Mouse (Mus musculus): Measurements from ENCODE around the gene Vgll4. TPM values are rescaled to one million over a fixed set of nuclear protein-coding genes. Genes with fewer than 3 reads are reported as not detected.

Gene Vgll4
- polyA plus RNA-seq, 1 experiment from 2014 or later: 37.9 TPM

- Histone ChIP-seq H3K9ac (no peak overlapping the region), H3K4me2 (replicated peaks) (no peak overlapping the region), H3K4me3 (replicated peaks; ENCODE audit: low read length) (no peak overlapping the region), H3K27ac (no peak overlapping the region), H3K4me1 (replicated peaks; ENCODE audit: control insufficient read depth, insufficient read depth, low read length) (0 out of 2 replicates have a peak, but pooled peaks cover 17% of the 10 kb centered on the region), H3K9me3 (ENCODE audit: control insufficient read depth, low read length) (no peaks in the 10 kb centered on the region), H3K27me3 (ENCODE audit: control insufficient read depth, insufficient read depth, low read length) (no peaks in the 10 kb centered on the region), H3K36me3 (replicated peaks; ENCODE audit: control insufficient read depth, insufficient read depth) (no peaks in the 10 kb centered on the region)
- ATAC-seq (ENCODE audit: low FRiP score): no peak
- no peak for DNase-seq (ENCODE audit: low spot score)
- 86% methylated on average over 9 of the region's 9 CpGs for WGBS
These were observed 139.9 kb downstream of the Vgll4 start for GRCm38 (mm10) chr6:114829660-114830438.

DNA sequence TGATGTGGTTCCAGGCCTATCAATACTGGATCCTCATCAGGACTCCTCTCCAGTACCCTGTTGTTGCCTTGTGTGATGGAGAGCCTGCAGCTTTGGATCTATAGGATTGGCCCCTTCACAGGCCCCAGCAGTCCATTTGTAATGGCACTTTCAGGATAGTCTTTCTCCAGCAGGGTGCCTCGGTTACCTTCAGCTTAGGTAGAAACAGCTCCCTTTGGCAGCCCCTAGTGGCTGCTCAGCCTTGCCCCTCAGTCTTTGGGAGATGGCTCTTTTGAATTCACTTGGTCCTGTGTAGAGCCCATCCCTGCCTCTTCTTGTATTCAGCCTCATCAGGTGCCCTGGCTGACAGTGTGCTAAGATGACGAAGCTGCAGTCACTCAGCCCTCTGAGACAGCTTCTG is 142.9 kb downstream of the Vgll4 start:
- Histone ChIP-seq H3K4me2 (replicated peaks) (no peak overlapping the region), H3K27ac (no peak overlapping the region), H3K9me3 (ENCODE audit: control insufficient read depth, low read length) (no peaks in the 10 kb centered on the region), H3K27me3 (ENCODE audit: control insufficient read depth, insufficient read depth, low read length) (no peaks in the 10 kb centered on the region), H3K4me3 (replicated peaks; ENCODE audit: low read length) (no peak overlapping the region), H3K4me1 (replicated peaks; ENCODE audit: control insufficient read depth, insufficient read depth, low read length) (0 out of 2 replicates have a peak, but pooled peaks cover under 1% of the 10 kb centered on the region), H3K9ac (no peak overlapping the region), H3K36me3 (replicated peaks; ENCODE audit: control insufficient read depth, insufficient read depth) (no peaks in the 10 kb centered on the region)
- 72% methylated on average over 2 of the region's 2 CpGs for WGBS
- ATAC-seq (ENCODE audit: low FRiP score) (no peak), DNase-seq (ENCODE audit: low spot score) (no peak)

DNA sequence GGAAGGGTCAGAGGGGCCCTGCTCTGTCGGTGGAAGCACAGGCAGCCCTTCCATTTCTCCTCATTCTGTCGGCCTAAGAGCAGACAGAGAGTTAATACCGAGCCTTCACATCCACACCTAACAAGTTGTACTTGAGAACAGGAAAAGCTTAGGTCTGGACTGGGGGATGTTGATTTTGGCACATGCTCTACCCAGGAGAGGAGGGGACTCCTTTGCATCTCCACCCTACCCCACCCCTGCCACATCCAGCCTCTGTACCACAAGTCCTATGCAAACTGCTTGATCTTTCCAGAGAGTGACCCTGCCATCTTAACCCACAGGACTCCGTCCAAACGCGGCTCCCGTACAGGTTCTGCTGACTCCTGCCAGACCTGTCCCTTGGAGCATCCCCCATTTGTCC is 148.1 kb downstream of the Vgll4 start:
- WGBS: 90% methylated on average over 7 of the region's 7 CpGs
- ATAC-seq (ENCODE audit: low FRiP score): no peak

DNA sequence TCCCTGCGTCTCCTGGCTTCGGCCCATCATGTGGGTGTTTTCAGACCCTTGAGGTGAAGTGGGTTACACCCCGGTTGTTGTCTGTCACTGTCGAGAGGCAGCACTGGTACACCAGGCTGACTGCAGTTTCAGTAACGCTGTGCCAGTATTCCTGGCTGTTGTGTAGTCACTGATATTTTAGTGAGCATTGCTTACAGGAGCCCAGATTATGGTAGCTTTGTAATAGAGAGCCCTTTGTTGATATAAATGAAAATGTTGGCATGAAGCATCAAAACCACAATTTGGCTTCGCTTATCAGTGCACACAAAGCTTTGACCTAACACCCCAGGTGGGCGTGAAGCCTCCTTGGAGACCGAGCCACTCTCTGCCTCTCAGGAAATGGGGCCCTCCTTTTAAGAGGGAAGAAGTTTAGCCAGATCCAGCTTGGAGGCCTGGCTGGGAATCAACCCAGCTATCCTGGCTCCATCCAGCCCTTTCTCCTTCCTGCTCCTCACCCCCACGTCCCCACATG is 149.8 kb downstream of the Vgll4 start:
- 57% methylated on average over 9 of the region's 9 CpGs for WGBS
- Histone ChIP-seq H3K27ac (no peak overlapping the region), H3K36me3 (replicated peaks; ENCODE audit: control insufficient read depth, insufficient read depth) (no peaks in the 10 kb centered on the region), H3K4me2 (replicated peaks) (no peak overlapping the region), H3K4me3 (replicated peaks; ENCODE audit: low read length) (no peak overlapping the region), H3K9me3 (ENCODE audit: control insufficient read depth, low read length) (no peaks in the 10 kb centered on the region), H3K4me1 (replicated peaks; ENCODE audit: control insufficient read depth, insufficient read depth, low read length) (0 out of 2 replicates have a peak, but pooled peaks cover 2% of the 10 kb centered on the region), H3K9ac (no peak overlapping the region), H3K27me3 (ENCODE audit: control insufficient read depth, insufficient read depth, low read length) (no peaks in the 10 kb centered on the region)
- ATAC-seq (ENCODE audit: low FRiP score) (no peak), DNase-seq (ENCODE audit: low spot score) (no peak)

More for the DNA sequence above, 148.1 kb downstream of the Vgll4 start:
- no peaks in the 10 kb centered on the region for H3K27me3 ChIP-seq (ENCODE audit: control insufficient read depth, insufficient read depth, low read length)
- H3K27ac ChIP-seq: no peak overlapping the region
- H3K4me3 ChIP-seq (replicated peaks; ENCODE audit: low read length): no peak overlapping the region
- H3K9me3 ChIP-seq (ENCODE audit: control insufficient read depth, low read length): no peaks in the 10 kb centered on the region
- no peak for DNase-seq (ENCODE audit: low spot score)
- H3K36me3 ChIP-seq (replicated peaks; ENCODE audit: control insufficient read depth, insufficient read depth): no peaks in the 10 kb centered on the region
- H3K4me1 ChIP-seq (replicated peaks; ENCODE audit: control insufficient read depth, insufficient read depth, low read length): 0 out of 2 replicates have a peak, but pooled peaks cover 2% of the 10 kb centered on the region
- no peak overlapping the region for H3K9ac ChIP-seq
- H3K4me2 ChIP-seq (replicated peaks): no peak overlapping the region

DNA sequence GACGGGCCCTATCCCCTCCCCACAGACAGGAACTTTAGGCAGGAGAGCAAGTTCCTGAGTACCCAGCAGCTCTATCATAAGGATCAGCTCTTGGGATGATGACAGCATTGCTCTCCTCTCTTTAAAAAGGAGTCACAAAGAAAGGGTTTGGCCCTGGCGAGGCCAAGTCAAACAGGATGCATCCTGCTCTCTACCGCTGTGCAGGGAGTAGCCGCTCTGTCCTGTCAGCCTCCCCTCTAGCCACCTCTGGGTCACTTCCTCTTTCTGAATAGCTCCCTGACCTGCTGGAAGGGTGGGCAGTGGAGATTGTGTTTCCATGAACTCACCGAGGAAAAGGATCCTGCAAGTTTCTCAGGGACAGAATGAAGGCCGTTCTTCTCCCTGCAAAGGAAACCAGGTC is 151.3 kb downstream of the Vgll4 start:
- no peaks in the 10 kb centered on the region for H3K36me3 ChIP-seq (replicated peaks; ENCODE audit: control insufficient read depth, insufficient read depth)
- no peak for DNase-seq (ENCODE audit: low spot score)
- H3K4me1 ChIP-seq (replicated peaks; ENCODE audit: control insufficient read depth, insufficient read depth, low read length): 0 out of 2 replicates have a peak, but pooled peaks cover 2% of the 10 kb centered on the region
- no peaks in the 10 kb centered on the region for H3K9me3 ChIP-seq (ENCODE audit: control insufficient read depth, low read length)
- H3K27me3 ChIP-seq (ENCODE audit: control insufficient read depth, insufficient read depth, low read length): no peaks in the 10 kb centered on the region
- no peak for ATAC-seq (ENCODE audit: low FRiP score)
- no peak overlapping the region for H3K4me2 ChIP-seq (replicated peaks)
- H3K27ac ChIP-seq: no peak overlapping the region
- H3K4me3 ChIP-seq (replicated peaks; ENCODE audit: low read length): no peak overlapping the region
- WGBS: 66% methylated on average over 6 of the region's 6 CpGs
- H3K9ac ChIP-seq: no peak overlapping the region

DNA sequence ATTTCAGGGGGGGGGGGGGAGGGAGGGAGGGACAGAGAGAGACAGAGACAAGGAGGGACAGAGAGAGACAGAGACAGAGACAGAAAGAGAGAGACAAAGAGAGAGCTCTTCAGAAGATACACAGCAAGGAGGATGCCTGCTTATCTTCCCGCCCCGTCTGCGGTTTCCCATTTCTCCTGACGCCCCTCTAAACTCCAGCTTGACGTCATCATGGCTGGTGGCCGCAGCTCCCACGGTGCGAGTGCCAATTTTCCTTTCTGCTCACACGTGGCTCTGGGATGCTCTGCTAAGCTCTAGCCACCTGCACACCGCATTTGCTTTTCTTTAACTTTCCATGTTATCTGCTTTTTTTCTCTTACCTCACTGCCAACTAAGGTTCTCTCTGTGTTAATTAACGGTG is 151.8 kb downstream of the Vgll4 start:
- Histone ChIP-seq H3K4me3 (replicated peaks; ENCODE audit: low read length) (no peak overlapping the region), H3K27me3 (ENCODE audit: control insufficient read depth, insufficient read depth, low read length) (no peaks in the 10 kb centered on the region), H3K9ac (no peak overlapping the region), H3K27ac (no peak overlapping the region), H3K4me2 (replicated peaks) (no peak overlapping the region), H3K36me3 (replicated peaks; ENCODE audit: control insufficient read depth, insufficient read depth) (no peaks in the 10 kb centered on the region), H3K4me1 (replicated peaks; ENCODE audit: control insufficient read depth, insufficient read depth, low read length) (0 out of 2 replicates have a peak, but pooled peaks cover 2% of the 10 kb centered on the region), H3K9me3 (ENCODE audit: control insufficient read depth, low read length) (no peaks in the 10 kb centered on the region)
- WGBS: 53% methylated on average over 11 of the region's 11 CpGs
- ATAC-seq (ENCODE audit: low FRiP score) (no peak), DNase-seq (ENCODE audit: low spot score) (no peak)

DNA sequence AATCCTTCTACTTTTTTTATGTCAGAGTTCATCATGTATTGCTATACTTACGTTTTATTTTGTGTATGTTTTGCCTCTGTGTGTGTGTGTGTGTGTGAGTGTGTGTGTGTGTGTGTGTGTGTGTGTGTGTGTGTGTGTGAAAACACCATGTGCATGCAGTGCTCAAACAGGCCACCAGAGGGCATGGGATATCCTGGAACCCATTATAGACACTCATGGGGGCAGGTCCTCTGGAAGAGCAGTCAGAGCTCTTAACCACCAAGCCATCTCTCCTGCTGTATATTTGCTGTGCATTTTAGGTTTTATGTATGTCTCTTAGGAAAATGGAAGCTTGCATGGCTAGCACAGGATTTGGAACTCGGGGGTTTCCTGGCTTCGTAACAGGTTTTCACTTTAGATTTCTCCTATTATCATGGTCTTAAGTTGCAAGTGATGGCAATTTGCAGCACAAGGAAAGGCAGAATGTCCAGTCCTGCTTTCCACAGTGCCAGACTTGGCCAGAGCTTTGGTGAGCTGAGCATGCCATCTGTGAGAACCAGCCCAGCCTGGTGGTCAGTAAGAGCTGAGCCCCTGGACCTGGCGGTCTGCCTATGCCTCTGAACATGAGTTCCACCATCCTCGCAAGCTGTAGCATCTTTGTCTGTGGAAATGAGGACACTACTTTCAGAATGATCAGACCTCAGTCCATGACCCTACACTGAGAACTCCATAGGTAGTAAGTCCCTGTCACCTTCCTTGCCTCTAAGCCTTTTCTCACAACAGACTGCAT is 154.7 kb downstream of the Vgll4 start:
- H3K4me3 ChIP-seq (replicated peaks; ENCODE audit: low read length): no peak overlapping the region
- no peak overlapping the region for H3K4me2 ChIP-seq (replicated peaks)
- H3K9me3 ChIP-seq (ENCODE audit: control insufficient read depth, low read length): no peaks in the 10 kb centered on the region
- H3K27ac ChIP-seq: no peak overlapping the region
- H3K4me1 ChIP-seq (replicated peaks; ENCODE audit: control insufficient read depth, insufficient read depth, low read length): no peaks in the 10 kb centered on the region
- WGBS: 95% methylated on average over 5 of the region's 5 CpGs
- H3K9ac ChIP-seq: no peak overlapping the region
- no peak for ATAC-seq (ENCODE audit: low FRiP score)
- no peak for DNase-seq (ENCODE audit: low spot score)
- H3K36me3 ChIP-seq (replicated peaks; ENCODE audit: control insufficient read depth, insufficient read depth): no peaks in the 10 kb centered on the region
- H3K27me3 ChIP-seq (ENCODE audit: control insufficient read depth, insufficient read depth, low read length): no peaks in the 10 kb centered on the region

DNA sequence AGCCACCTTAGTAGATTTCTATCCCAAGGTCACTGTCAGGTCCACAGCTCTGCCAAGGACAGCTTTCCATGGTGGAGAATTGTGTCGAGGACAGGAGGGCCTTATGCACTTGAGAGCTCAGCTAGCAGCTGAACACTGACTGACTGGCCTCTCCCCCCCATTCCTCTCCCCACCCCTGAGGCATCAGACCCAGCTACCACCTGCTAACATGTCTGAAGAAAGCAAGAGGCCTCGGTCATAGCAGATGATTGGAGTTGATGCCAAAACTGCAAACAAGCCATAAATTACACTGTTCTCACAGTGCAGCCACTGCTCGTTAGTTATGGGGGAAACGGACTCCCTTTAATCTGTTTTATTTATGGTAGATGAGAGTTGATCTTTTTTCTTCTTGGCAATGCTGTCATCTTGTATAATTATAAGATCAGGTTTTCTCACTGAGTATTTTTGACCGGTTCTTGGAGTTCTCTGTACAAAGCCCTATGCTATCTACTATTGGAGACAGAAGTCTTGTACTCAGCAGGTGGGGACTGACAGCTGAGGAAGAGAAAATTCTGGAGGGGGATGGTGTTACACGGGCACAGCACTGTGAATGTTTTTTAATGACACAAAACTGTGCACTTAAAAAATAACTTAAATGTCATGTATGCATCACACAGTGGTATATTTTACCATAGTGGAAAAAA is 155.5 kb downstream of the Vgll4 start:
- Histone ChIP-seq H3K9ac (no peak overlapping the region), H3K36me3 (replicated peaks; ENCODE audit: control insufficient read depth, insufficient read depth) (no peaks in the 10 kb centered on the region), H3K4me1 (replicated peaks; ENCODE audit: control insufficient read depth, insufficient read depth, low read length) (no peaks in the 10 kb centered on the region), H3K4me2 (replicated peaks) (no peak overlapping the region), H3K4me3 (replicated peaks; ENCODE audit: low read length) (no peak overlapping the region), H3K27me3 (ENCODE audit: control insufficient read depth, insufficient read depth, low read length) (no peaks in the 10 kb centered on the region), H3K27ac (no peak overlapping the region), H3K9me3 (ENCODE audit: control insufficient read depth, low read length) (no peaks in the 10 kb centered on the region)
- WGBS: 70% methylated on average over 6 of the region's 6 CpGs
- no peak for ATAC-seq (ENCODE audit: low FRiP score)
- no peak for DNase-seq (ENCODE audit: low spot score)

GRCm38 (mm10) chr6:114812779-114813178 is 157.0 kb downstream of the Vgll4 start:
- WGBS: 88% methylated on average over 4 of the region's 4 CpGs
- Histone ChIP-seq H3K4me2 (replicated peaks) (no peak overlapping the region), H3K9me3 (ENCODE audit: control insufficient read depth, low read length) (no peaks in the 10 kb centered on the region), H3K4me3 (replicated peaks; ENCODE audit: low read length) (no peak overlapping the region), H3K27me3 (ENCODE audit: control insufficient read depth, insufficient read depth, low read length) (no peaks in the 10 kb centered on the region), H3K36me3 (replicated peaks; ENCODE audit: control insufficient read depth, insufficient read depth) (no peaks in the 10 kb centered on the region), H3K27ac (no peak overlapping the region), H3K4me1 (replicated peaks; ENCODE audit: control insufficient read depth, insufficient read depth, low read length) (no peaks in the 10 kb centered on the region), H3K9ac (no peak overlapping the region)
- ATAC-seq (ENCODE audit: low FRiP score) (no peak), DNase-seq (ENCODE audit: low spot score) (no peak)

All from hindbrain, embryonic 14.5 days (tissue).